Mouse (Mus musculus) mature B cell (primary cell): ENCODE measurements around the gene Sh3yl1.

Experiments used
- in situ Hi-C: fragments of 300-500 bp; cut with MboI; formaldehyde crosslinking; loops from 2 replicates; pipeline ENCODE4 v1.14.3; 2019

Gene Sh3yl1

GRCm38 (mm10) chr12:30944197-30944596 lies 32.7 kb downstream of the Sh3yl1 start:
- in situ Hi-C loops = no loop called here

- in situ Hi-C loops = no loop called here
Observed at GRCm38 (mm10) chr12:30970700-30971099, 59.2 kb downstream of the Sh3yl1 start.

- in situ Hi-C loops = no loop called here
Observed at GRCm38 (mm10) chr12:31003795-31004194, 92.3 kb downstream of the Sh3yl1 start.

GRCm38 (mm10) chr12:31005010-31005409 lies 93.5 kb downstream of the Sh3yl1 start:
- in situ Hi-C loops = no loop called here

- in situ Hi-C loops = no loop called here
Observed at GRCm38 (mm10) chr12:31008171-31008570, 96.7 kb downstream of the Sh3yl1 start.
